Mouse (Mus musculus) forebrain, embryonic 13.5 days (tissue): ENCODE data around the gene Brwd3. TPM values are rescaled to one million over a fixed set of nuclear protein-coding genes. Genes with fewer than 3 reads are reported as not detected.
A peak's percentile ranks its signal among the peaks of the same experiment; 100 is the strongest.

ENCODE experiments used
- ATAC-seq: fragments of 200-750 bp; cut with Nextera tagmentation; 2 replicates; pipeline ENCODE4 v1.8.0; 2017
- H3K27ac ChIP-seq: fragments of 300-500 bp; sonication (generic); 2 replicates; pipeline ENCODE4 v1.5.1; 2015; ENCODE audit warnings: inconsistent platforms, mild to moderate bottlenecking, moderate library complexity
- H3K27me3 ChIP-seq: fragments of 300-500 bp; sonication (generic); 2 replicates; pipeline ENCODE4 v1.6.1; 2015; ENCODE audit warnings: mild to moderate bottlenecking, inconsistent platforms
- H3K36me3 ChIP-seq: fragments of 300-500 bp; sonication (generic); 2 replicates; pipeline ENCODE4 v1.6.1; 2015; ENCODE audit warnings: mild to moderate bottlenecking, inconsistent platforms; ENCODE audit not compliant: poor library complexity, severe bottlenecking
- H3K4me1 ChIP-seq: fragments of 300-500 bp; sonication (generic); 2 replicates; pipeline ENCODE4 v1.6.1; 2015; ENCODE audit warnings: inconsistent platforms
- H3K4me2 ChIP-seq: fragments of 300-500 bp; sonication (generic); 2 replicates; pipeline ENCODE4 v1.6.1; 2015; ENCODE audit warnings: inconsistent platforms, mild to moderate bottlenecking, moderate library complexity
- H3K4me3 ChIP-seq: fragments of 300-500 bp; sonication (generic); 2 replicates; pipeline ENCODE4 v1.5.1; 2015; ENCODE audit warnings: mild to moderate bottlenecking, inconsistent platforms
- H3K9ac ChIP-seq: fragments of 300-500 bp; sonication (generic); 2 replicates; pipeline ENCODE4 v1.6.1; 2015; ENCODE audit warnings: mild to moderate bottlenecking, inconsistent platforms
- H3K9me3 ChIP-seq: fragments of 300-500 bp; sonication (generic); replicated peaks from 2 replicates; pipeline ENCODE4 v1.6.1; 2016; ENCODE audit warnings: inconsistent platforms
- WGBS: fragments of 180-500 bp; shearing (Covaris S2); methylation state at CpG from one replicate; pipeline ENCODE4 v1.1.7; 2015; 5-methylcytosine and 5-hydroxymethylcytosine counted together
- polyA plus RNA-seq: library from polyadenylated mRNA; unstranded; fragments of >200 nt; fragmentation: Nextera tagmentation; extraction: Ambion mirVana; gene quantifications from 2 replicates; pipeline ENCODE4 v1.2.1, GENCODE M21; 2015

The Brwd3 gene
- 4.0 and 5.2 TPM in 2 replicates for polyA plus RNA-seq

GRCm38 (mm10) chrX:108834090-108834774 is at the start of gene Brwd3:
Gene Brwd3 (minus strand): TSS chrX:108834372.
- peak; percentile 95 for ATAC-seq
- Histone ChIP-seq H3K27me3 (no peaks in the 10 kb centered on the region), H3K4me2 (peak within 1 kb of the TSS; percentile 56), H3K27ac (peak within 1 kb of the TSS; percentile 82), H3K36me3 (no peaks in the 10 kb centered on the region), H3K9me3 (no peaks in the 10 kb centered on the region), H3K4me3 (peak within 1 kb of the TSS; percentile 56), H3K9ac (peak within 1 kb of the TSS; percentile 73), H3K4me1 (no peaks in the 10 kb centered on the region)
- 17% methylated on average over 34 of the region's 39 CpGs for WGBS

GRCm38 (mm10) chrX:108862632-108863031 is 28.5 kb upstream of the Brwd3 start:
- no peak for ATAC-seq
- 85% methylated on average over 4 of the region's 4 CpGs for WGBS
- H3K4me3 ChIP-seq = no peak overlapping the region

GRCm38 (mm10) chrX:108842705-108843104 is 8.5 kb upstream of the Brwd3 start:
- Histone ChIP-seq H3K27me3 (no peaks in the 10 kb centered on the region), H3K4me1 (no peaks in the 10 kb centered on the region), H3K4me2 (no peak overlapping the region), H3K36me3 (no peaks in the 10 kb centered on the region), H3K9ac (no peak overlapping the region), H3K9me3 (no peaks in the 10 kb centered on the region), H3K4me3 (no peak overlapping the region), H3K27ac (no peak overlapping the region)
- ATAC-seq = no peak
- 94% methylated on average over 2 of the region's 2 CpGs for WGBS

More at GRCm38 (mm10) chrX:108862632-108863031, 28.5 kb upstream of the Brwd3 start:
- Histone ChIP-seq H3K27ac (no peak overlapping the region), H3K27me3 (no peaks in the 10 kb centered on the region), H3K9ac (no peak overlapping the region), H3K9me3 (no peaks in the 10 kb centered on the region), H3K36me3 (no peaks in the 10 kb centered on the region), H3K4me2 (no peak overlapping the region), H3K4me1 (no peaks in the 10 kb centered on the region)

- no peak for ATAC-seq
- Histone ChIP-seq H3K27ac (no peak overlapping the region), H3K9me3 (no peaks in the 10 kb centered on the region), H3K36me3 (no peaks in the 10 kb centered on the region), H3K27me3 (no peaks in the 10 kb centered on the region), H3K4me1 (no peaks in the 10 kb centered on the region), H3K4me3 (no peak overlapping the region), H3K9ac (no peak overlapping the region), H3K4me2 (no peak overlapping the region)
- 95% methylated on average over 2 of the region's 2 CpGs for WGBS
Measured at GRCm38 (mm10) chrX:108836416-108836815, 2.2 kb upstream of the Brwd3 start.

GRCm38 (mm10) chrX:108835233-108835632 is 1.1 kb upstream of the Brwd3 start:
- no peaks in the 10 kb centered on the region for H3K36me3 ChIP-seq
- H3K27ac ChIP-seq = no peak overlapping the region
- 71% methylated on average over 5 of the region's 5 CpGs for WGBS
- no peaks in the 10 kb centered on the region for H3K9me3 ChIP-seq
- H3K4me2 ChIP-seq = peak overlapping the region; percentile 51
- H3K27me3 ChIP-seq = no peaks in the 10 kb centered on the region
- no peaks in the 10 kb centered on the region for H3K4me1 ChIP-seq
- H3K4me3 ChIP-seq = peak overlapping the region; percentile 36
- H3K9ac ChIP-seq = no peak overlapping the region
- no peak for ATAC-seq

GRCm38 (mm10) chrX:108833381-108834020 is 671 bp downstream of the Brwd3 start:
- no peaks in the 10 kb centered on the region for H3K36me3 ChIP-seq
- peak overlapping the region; percentile 73 for H3K9ac ChIP-seq
- no peaks in the 10 kb centered on the region for H3K4me1 ChIP-seq
- 18% methylated on average over 19 of the region's 21 CpGs for WGBS
- peak overlapping the region; percentile 56 for H3K4me2 ChIP-seq
- peak; percentile 44 for ATAC-seq
- no peaks in the 10 kb centered on the region for H3K9me3 ChIP-seq
- peak overlapping the region; percentile 56 for H3K4me3 ChIP-seq
- H3K27ac ChIP-seq = peak overlapping the region; percentile 82
- no peaks in the 10 kb centered on the region for H3K27me3 ChIP-seq

GRCm38 (mm10) chrX:108832674-108833189 is 1.4 kb downstream of the Brwd3 start:
- no peaks in the 10 kb centered on the region for H3K36me3 ChIP-seq
- ATAC-seq = peak; percentile 86
- H3K4me1 ChIP-seq = no peaks in the 10 kb centered on the region
- peak overlapping the region; percentile 56 for H3K4me2 ChIP-seq
- 22% methylated on average over 13 of the region's 13 CpGs for WGBS
- peak overlapping the region; percentile 82 for H3K27ac ChIP-seq
- peak overlapping the region; percentile 73 for H3K9ac ChIP-seq
- H3K4me3 ChIP-seq = peak overlapping the region; percentile 56
- H3K9me3 ChIP-seq = no peaks in the 10 kb centered on the region
- H3K27me3 ChIP-seq = no peaks in the 10 kb centered on the region

- H3K36me3 ChIP-seq = no peaks in the 10 kb centered on the region
- no peaks in the 10 kb centered on the region for H3K4me1 ChIP-seq
- ATAC-seq = no peak
- no peaks in the 10 kb centered on the region for H3K27me3 ChIP-seq
- no peak overlapping the region for H3K9ac ChIP-seq
- H3K4me2 ChIP-seq = no peak overlapping the region
- H3K27ac ChIP-seq = no peak overlapping the region
- H3K9me3 ChIP-seq = no peaks in the 10 kb centered on the region
- H3K4me3 ChIP-seq = no peak overlapping the region
Measured at GRCm38 (mm10) chrX:108831231-108831630, 2.9 kb downstream of the Brwd3 start.

- Histone ChIP-seq H3K4me3 (no peak overlapping the region), H3K9me3 (no peaks in the 10 kb centered on the region), H3K4me1 (no peaks in the 10 kb centered on the region), H3K9ac (no peak overlapping the region), H3K36me3 (0 out of 2 replicates have a peak, but pooled peaks cover 6% of the 10 kb centered on the region), H3K4me2 (no peak overlapping the region), H3K27ac (no peak overlapping the region), H3K27me3 (no peaks in the 10 kb centered on the region)
- ATAC-seq = no peak
- 62% methylated on average over 2 of the region's 2 CpGs for WGBS
Measured at GRCm38 (mm10) chrX:108828111-108828510, 6.1 kb downstream of the Brwd3 start.

- Histone ChIP-seq H3K27ac (no peak overlapping the region), H3K9me3 (no peaks in the 10 kb centered on the region), H3K36me3 (no peaks in the 10 kb centered on the region), H3K9ac (no peak overlapping the region), H3K27me3 (no peaks in the 10 kb centered on the region), H3K4me3 (no peak overlapping the region), H3K4me1 (no peaks in the 10 kb centered on the region), H3K4me2 (no peak overlapping the region)
- no peak for ATAC-seq
- 76% methylated on average over 3 of the region's 3 CpGs for WGBS
Measured at GRCm38 (mm10) chrX:108797268-108797667, 36.9 kb downstream of the Brwd3 start.

- Histone ChIP-seq H3K9ac (no peak overlapping the region), H3K4me2 (no peak overlapping the region), H3K36me3 (no peaks in the 10 kb centered on the region), H3K27ac (no peak overlapping the region), H3K9me3 (no peaks in the 10 kb centered on the region), H3K4me1 (no peaks in the 10 kb centered on the region), H3K4me3 (no peak overlapping the region), H3K27me3 (no peaks in the 10 kb centered on the region)
- WGBS = 93% methylated on average over 4 of the region's 4 CpGs
- no peak for ATAC-seq
Measured at GRCm38 (mm10) chrX:108783724-108784123, 50.4 kb downstream of the Brwd3 start.

- 0 out of 2 replicates have a peak, but pooled peaks cover 4% of the 10 kb centered on the region for H3K4me1 ChIP-seq
- no peak for ATAC-seq
- no peak overlapping the region for H3K27ac ChIP-seq
- no peaks in the 10 kb centered on the region for H3K27me3 ChIP-seq
- H3K9me3 ChIP-seq = no peaks in the 10 kb centered on the region
- no peak overlapping the region for H3K4me2 ChIP-seq
- no peak overlapping the region for H3K4me3 ChIP-seq
- no peak overlapping the region for H3K9ac ChIP-seq
- no peaks in the 10 kb centered on the region for H3K36me3 ChIP-seq
Measured at GRCm38 (mm10) chrX:108731755-108732154, 102.4 kb downstream of the Brwd3 start.
